Mouse (Mus musculus) T-cell, adult 2 months (primary cell): ENCODE results near the gene Rabl3.

Experiments used
- DNase-seq: peaks from one replicate; pipeline ENCODE4 v3.0.0; 2022; ENCODE audit warnings: low spot score

Rabl3 gene

GRCm38 (mm10) chr16:37546312-37546711 is 6.6 kb downstream of the Rabl3 start:
- no peak for DNase-seq

DNA sequence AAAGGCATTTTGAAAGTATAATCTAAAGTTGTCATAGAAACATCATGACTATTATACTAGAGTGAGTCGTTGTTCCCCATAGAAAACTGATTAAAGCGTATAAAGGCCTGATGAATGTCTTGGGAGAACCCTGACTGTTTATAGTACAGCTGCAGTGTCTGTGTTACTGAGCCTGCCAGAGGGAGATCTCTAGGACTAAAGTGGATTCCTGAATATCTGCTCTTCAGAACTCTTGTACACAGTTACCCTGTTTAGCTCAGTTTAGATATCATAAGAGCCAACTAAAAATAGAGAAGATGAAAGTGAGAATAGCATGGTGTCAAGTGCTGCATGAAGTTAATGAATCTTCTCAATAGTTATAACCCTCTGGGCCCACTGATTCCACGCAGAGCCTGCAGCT is 10.6 kb downstream of the Rabl3 start:
- no peak for DNase-seq

DNA sequence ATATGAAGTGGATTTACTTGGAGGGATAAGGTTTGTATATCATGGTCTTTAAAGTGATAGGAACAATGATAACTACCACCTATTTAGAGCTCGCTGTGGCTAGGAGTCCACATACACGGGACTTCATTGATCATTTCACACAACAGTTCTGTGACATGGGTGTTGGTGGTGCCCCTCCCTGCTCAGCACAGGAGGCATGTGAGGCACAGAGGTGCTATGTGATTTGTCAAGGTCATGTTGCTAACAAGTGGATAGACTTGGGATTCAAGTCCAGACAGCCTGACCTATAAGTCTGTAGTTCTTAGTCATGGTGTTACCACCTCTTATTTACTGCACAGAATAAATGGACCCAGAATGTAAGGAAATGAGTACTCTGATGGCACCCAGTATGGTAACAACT is 11.3 kb downstream of the Rabl3 start:
- no peak for DNase-seq

- DNase-seq, result no peak
Observed at GRCm38 (mm10) chr16:37552824-37553223, 13.1 kb downstream of the Rabl3 start.

DNA sequence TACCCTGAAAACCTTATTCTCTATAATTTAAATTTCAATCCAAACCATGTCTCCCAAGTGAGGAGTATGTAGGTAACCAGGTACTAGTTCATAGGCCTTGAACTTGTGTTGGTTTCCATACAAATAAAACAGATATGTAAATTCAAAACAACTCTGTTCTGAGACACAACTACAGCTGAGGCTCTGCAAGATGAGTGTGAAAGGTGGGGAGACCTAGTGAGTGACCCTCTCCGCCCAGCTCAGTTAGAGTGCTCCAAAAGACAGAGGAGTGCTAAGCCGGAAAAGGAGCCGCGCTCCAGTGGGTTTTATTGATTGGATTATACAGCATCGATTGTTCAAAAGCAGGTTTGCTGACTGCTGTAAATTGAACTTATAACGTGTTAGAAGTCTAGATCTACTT is 22.7 kb downstream of the Rabl3 start:
- DNase-seq, result no peak

- DNase-seq, result no peak
Observed at GRCm38 (mm10) chr16:37562961-37563360, 23.3 kb downstream of the Rabl3 start.

GRCm38 (mm10) chr16:37565117-37565516 is 25.4 kb downstream of the Rabl3 start:
- no peak for DNase-seq

DNA sequence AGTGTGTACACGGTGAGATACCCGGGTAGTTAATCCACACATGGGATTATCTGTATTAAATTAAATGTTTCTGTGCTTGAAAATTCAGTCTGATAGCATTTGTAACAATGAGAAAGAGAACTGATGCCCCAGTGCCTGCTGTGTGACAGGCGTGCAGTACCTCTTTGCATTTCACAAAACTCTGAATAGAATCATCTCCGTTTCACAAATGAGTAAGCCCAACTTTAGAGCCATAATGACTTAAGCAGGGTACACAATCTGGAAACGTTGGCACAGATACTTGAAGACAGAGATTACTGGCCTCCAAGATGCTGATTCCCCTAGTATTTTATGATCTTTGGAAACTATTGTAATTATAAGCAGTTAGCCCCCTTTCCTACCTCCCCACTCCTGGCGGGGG is 26.4 kb downstream of the Rabl3 start:
- DNase-seq, result no peak

GRCm38 (mm10) chr16:37567113-37568050 is 27.7 kb downstream of the Rabl3 start:
- DNase-seq, result no peak

DNA sequence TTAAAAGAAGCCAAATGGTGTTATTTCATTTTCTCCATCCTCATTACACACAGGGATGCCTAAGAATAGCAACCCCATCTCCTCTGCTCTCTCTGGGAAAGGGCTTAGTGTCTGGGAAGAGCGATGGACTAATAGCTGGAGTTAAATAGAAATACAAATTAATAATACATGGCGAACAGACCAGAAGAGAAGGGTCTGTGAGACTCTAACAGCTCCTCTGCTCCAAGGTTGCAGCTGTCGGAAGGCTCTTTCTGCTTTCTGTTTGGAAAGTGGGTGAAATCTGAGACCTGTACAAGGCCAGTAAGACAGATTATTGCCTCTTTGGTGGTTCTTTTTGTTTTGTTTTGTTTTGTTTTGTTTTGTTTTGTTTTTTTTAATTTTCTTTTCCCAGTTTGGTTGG is 31.9 kb downstream of the Rabl3 start:
- no peak for DNase-seq

GRCm38 (mm10) chr16:37572117-37572754 is 32.6 kb downstream of the Rabl3 start:
- DNase-seq, result no peak

- DNase-seq, result no peak
Observed at GRCm38 (mm10) chr16:37573061-37573460, 33.4 kb downstream of the Rabl3 start.

GRCm38 (mm10) chr16:37575325-37575724 is 35.6 kb downstream of the Rabl3 start:
- no peak for DNase-seq

DNA sequence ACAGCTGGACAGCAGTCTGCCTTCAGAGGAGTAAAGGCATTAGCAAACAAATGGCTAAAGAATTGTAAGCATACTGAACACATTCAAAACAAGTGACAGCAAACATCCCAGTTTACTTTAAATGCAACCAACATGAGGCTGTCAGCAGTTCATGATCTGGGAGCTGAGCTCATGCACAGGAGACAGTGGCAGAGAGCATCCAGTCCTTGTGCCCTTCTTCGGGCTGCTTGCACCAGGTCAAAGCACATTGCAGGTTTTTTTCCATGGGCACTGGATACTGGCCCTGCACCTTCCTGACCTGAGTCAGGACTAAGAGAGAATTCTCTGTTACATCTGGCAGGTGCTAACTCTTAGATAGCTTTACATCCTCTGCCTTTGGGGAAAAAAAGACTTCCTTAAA is 39.9 kb downstream of the Rabl3 start:
- no peak for DNase-seq

DNA sequence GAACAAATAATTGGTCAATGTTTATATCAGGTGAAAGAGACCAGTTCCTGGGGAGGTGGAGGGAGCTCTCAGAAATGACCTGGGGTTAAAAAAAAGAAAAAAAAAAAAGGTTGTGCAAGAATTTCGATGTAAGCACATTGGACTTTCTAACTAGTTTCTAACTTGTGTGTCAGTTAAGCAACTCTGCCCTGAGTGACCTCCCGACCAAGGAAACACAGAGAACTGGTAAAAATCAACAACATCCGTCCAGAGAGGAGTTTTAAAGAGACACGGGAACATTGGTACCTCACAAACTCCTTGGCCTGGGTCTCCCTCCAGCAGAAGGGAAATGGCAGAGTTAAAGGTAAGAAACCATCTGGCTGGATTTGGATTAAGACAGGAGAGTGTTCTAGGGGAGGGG is 40.3 kb downstream of the Rabl3 start, which contains the start of gene Hgd:
Hgd (plus strand) TSS at position 160 of the 400 bp plus-strand sequence.
- DNase-seq, result no peak

DNA sequence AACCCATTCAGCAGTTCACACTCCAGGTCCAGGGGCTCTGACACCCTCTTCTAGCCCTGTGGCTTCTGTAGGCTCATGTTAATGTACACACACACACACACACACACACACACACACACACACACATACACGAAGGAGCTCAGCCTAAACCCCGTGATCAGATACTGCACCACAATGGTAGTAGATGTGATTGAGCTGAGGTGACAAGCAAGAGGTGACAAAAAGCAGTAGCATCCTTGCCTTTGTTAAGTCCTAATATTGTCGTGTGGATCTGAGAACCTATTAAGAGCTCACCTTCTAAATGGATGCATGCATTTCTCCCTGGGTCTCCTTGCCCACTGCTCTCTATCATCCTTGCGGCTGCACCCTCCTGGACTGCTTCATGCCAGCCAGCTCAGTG is 41.0 kb downstream of the Rabl3 start:
- no peak for DNase-seq

- no peak for DNase-seq
Observed at GRCm38 (mm10) chr16:37581901-37582300, 42.2 kb downstream of the Rabl3 start.

DNA sequence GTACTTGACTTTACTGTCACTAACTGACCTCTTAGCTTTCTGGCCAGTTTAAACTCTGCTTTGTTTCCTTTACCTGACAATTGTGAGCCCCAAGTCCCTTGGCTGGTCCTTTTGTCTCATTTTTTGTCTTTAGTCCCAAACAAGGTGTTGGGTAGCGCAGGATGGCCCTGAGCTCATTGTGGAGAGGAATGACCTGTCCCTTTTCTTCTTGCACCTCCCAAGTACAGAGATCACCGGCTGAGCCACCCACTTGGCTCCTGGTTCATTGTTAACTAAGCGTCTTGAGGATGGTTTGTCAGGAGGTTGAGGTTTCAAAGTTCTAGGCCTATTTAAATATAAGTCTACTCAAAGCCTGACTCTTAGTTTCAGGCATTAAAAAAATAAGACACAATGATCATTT is 43.6 kb downstream of the Rabl3 start:
- DNase-seq, result no peak

DNA sequence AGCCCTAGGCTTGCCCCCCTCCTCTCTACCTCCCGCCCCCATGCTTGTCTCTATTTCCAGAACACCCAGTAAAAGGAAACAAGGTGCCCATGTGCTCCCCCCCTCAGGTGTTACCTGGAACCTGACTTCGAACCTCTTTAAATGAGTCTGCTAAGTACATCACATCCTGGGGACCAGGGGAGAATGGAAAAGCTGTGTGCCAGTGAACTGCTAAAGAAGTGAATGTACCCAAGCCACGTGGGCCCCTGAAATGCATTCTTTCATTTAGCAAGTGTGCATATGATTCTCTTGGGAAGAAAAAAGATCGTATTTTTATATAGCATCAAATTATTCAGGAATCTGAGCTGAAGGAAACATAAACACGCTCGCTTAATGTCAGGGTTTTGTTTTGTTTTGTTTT is 44.1 kb downstream of the Rabl3 start:
- DNase-seq, result no peak

DNA sequence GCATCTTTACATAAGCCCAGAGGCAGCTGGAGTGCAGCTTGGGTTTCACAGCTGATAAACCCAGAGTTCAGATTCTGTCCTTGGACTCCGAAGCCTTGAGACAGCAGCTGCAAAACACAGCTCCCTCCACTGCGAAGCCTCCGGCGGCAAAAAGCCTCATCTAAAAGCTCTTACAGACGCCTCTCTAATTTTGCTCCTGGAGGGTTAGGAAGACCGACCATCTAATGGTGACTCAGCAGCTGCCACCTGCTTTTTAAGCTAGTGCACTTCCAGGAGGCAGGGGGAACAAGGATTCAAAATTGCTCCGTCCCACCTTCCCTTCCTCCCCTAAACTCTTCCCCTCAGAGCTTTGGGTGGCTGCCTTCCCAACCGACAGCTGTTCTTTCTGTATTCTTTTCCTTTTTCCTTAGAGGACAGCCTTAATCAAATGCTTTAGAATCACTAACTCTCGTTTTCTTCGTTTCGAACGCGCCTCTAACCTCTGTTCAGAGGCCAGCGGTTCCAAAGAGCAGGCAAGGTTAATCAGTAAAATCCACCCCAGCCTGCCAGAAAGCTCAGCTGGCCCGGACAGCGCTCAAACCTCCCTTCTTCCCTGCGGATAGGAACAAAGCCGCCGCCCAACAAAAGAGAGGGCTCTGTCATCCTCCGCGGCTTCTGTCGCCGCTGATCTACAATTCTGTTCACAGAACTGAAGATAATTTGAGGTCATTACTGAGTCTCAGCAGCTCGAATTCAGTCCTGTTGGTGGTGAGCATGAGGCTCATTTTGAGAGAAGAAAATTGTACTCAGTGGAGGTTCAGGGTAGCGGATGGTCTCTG is 44.7 kb downstream of the Rabl3 start:
- DNase-seq, result no peak

DNA sequence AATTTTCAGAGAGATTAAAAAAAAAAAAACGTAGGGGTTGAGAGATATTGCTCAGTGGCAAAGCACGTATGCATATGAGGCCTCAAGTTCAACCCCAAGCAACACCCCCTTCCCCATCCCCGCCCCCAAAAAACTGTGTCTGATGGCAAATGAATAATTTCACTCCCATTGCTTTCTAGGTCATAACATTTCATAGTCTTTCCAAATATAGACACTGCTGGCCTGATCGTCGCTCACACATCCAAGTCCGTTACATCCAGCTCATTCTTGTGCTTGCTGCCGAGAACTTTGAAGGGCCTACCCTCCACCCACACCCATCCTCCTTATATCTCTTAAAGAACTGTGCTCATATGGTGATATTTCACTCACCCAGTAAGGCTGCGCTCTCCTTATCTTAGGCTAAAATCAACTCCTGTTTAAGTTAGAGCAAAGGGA is 45.5 kb downstream of the Rabl3 start:
- no peak for DNase-seq

- DNase-seq, result no peak
Observed at GRCm38 (mm10) chr16:37590921-37591320, 51.2 kb downstream of the Rabl3 start.

- DNase-seq, result no peak
Observed at GRCm38 (mm10) chr16:37591551-37591950, 51.9 kb downstream of the Rabl3 start.
